Mouse (Mus musculus): ENCODE measurements around the gene Mcub. TPM values are rescaled to one million over a fixed set of nuclear protein-coding genes. Genes with fewer than 3 reads are reported as not detected.

Mcub gene
- polyA plus RNA-seq, 1 experiment from 2014 or later = 3.4 TPM

GRCm38 (mm10) chr3:129918434-129918833 lies 51.6 kb downstream of the Mcub start:
- Histone ChIP-seq H3K36me3 (peaks cover 11% of the 10 kb centered on the region), H3K4me2 (replicated peaks) (no peak overlapping the region), H3K9ac (no peak overlapping the region), H3K9me3 (no peaks in the 10 kb centered on the region), H3K4me3 (no peak overlapping the region), H3K27ac (no peak overlapping the region), H3K4me1 (no peaks in the 10 kb centered on the region), H3K27me3 (no peaks in the 10 kb centered on the region)
- ATAC-seq (ENCODE audit: insufficient number of reproducible peaks, insufficient read depth, low FRiP score, low TSS enrichment) = no peak
- WGBS = 13% methylated on average over 13 of the region's 13 CpGs

- Histone ChIP-seq H3K9ac (no peak overlapping the region), H3K9me3 (no peaks in the 10 kb centered on the region), H3K36me3 (peaks cover 19% of the 10 kb centered on the region), H3K4me1 (no peaks in the 10 kb centered on the region), H3K4me3 (no peak overlapping the region), H3K27me3 (no peaks in the 10 kb centered on the region), H3K4me2 (replicated peaks) (no peak overlapping the region), H3K27ac (no peak overlapping the region)
- WGBS = 71% methylated on average over 3 of the region's 3 CpGs
- no peak for ATAC-seq (ENCODE audit: insufficient number of reproducible peaks, insufficient read depth, low FRiP score, low TSS enrichment)
These were observed 52.6 kb downstream of the Mcub start for GRCm38 (mm10) chr3:129917424-129917823.

GRCm38 (mm10) chr3:129913241-129913640 lies 56.8 kb downstream of the Mcub start:
- WGBS = 94% methylated on average over 13 of the region's 13 CpGs
- Histone ChIP-seq H3K27ac (no peak overlapping the region), H3K9ac (no peak overlapping the region), H3K4me3 (no peak overlapping the region), H3K4me1 (no peaks in the 10 kb centered on the region), H3K36me3 (peaks cover 56% of the 10 kb centered on the region), H3K27me3 (no peaks in the 10 kb centered on the region), H3K4me2 (replicated peaks) (no peak overlapping the region), H3K9me3 (no peaks in the 10 kb centered on the region)
- ATAC-seq (ENCODE audit: insufficient number of reproducible peaks, insufficient read depth, low FRiP score, low TSS enrichment) = no peak

- ATAC-seq (ENCODE audit: insufficient number of reproducible peaks, insufficient read depth, low FRiP score, low TSS enrichment) = no peak
- H3K36me3 ChIP-seq = peaks cover 57% of the 10 kb centered on the region
- no peaks in the 10 kb centered on the region for H3K27me3 ChIP-seq
- no peak overlapping the region for H3K4me2 ChIP-seq (replicated peaks)
- H3K9ac ChIP-seq = no peak overlapping the region
- H3K9me3 ChIP-seq = no peaks in the 10 kb centered on the region
- no peaks in the 10 kb centered on the region for H3K4me1 ChIP-seq
- no peak overlapping the region for H3K27ac ChIP-seq
- H3K4me3 ChIP-seq = no peak overlapping the region
- WGBS = 89% methylated on average over 14 of the region's 14 CpGs
These were observed 58.0 kb downstream of the Mcub start for GRCm38 (mm10) chr3:129912025-129912424.

GRCm38 (mm10) chr3:129904381-129905132 lies 65.4 kb downstream of the Mcub start:
- H3K4me1 ChIP-seq = peaks cover 15% of the 10 kb centered on the region
- H3K9me3 ChIP-seq = no peaks in the 10 kb centered on the region
- H3K4me2 ChIP-seq (replicated peaks) = no peak overlapping the region
- no peaks in the 10 kb centered on the region for H3K27me3 ChIP-seq
- no peak for ATAC-seq (ENCODE audit: insufficient number of reproducible peaks, insufficient read depth, low FRiP score, low TSS enrichment)
- H3K9ac ChIP-seq = no peak overlapping the region
- no peak overlapping the region for H3K27ac ChIP-seq
- peaks cover 16% of the 10 kb centered on the region for H3K36me3 ChIP-seq
- WGBS = 87% methylated on average over 7 of the region's 7 CpGs
- no peak overlapping the region for H3K4me3 ChIP-seq

GRCm38 (mm10) chr3:129903866-129904265 lies 66.1 kb downstream of the Mcub start:
- 89% methylated on average over 8 of the region's 8 CpGs for WGBS
- Histone ChIP-seq H3K9me3 (no peaks in the 10 kb centered on the region), H3K36me3 (peaks cover 9% of the 10 kb centered on the region), H3K4me3 (no peak overlapping the region), H3K27ac (no peak overlapping the region), H3K9ac (no peak overlapping the region), H3K27me3 (no peaks in the 10 kb centered on the region), H3K4me2 (replicated peaks) (no peak overlapping the region), H3K4me1 (peaks cover 15% of the 10 kb centered on the region)
- no peak for ATAC-seq (ENCODE audit: insufficient number of reproducible peaks, insufficient read depth, low FRiP score, low TSS enrichment)

GRCm38 (mm10) chr3:129903369-129903768 lies 66.6 kb downstream of the Mcub start:
- Histone ChIP-seq H3K4me2 (replicated peaks) (no peak overlapping the region), H3K9ac (no peak overlapping the region), H3K4me1 (peaks cover 15% of the 10 kb centered on the region), H3K27me3 (no peaks in the 10 kb centered on the region), H3K4me3 (no peak overlapping the region), H3K36me3 (peaks cover 4% of the 10 kb centered on the region; the same call in 1 of the 2 replicates), H3K9me3 (no peaks in the 10 kb centered on the region), H3K27ac (no peak overlapping the region)
- no peak for ATAC-seq (ENCODE audit: insufficient number of reproducible peaks, insufficient read depth, low FRiP score, low TSS enrichment)
- WGBS = 89% methylated on average over 3 of the region's 3 CpGs

GRCm38 (mm10) chr3:129901271-129901809 lies 68.7 kb downstream of the Mcub start, which contains the start of gene Casp6:
Gene Casp6, plus strand, starts transcription at chr3:129901425.
- H3K27me3 ChIP-seq = no peaks in the 10 kb centered on the region
- ATAC-seq (ENCODE audit: insufficient number of reproducible peaks, insufficient read depth, low FRiP score, low TSS enrichment) = peak; percentile 92
- 0% methylated on average over 34 of the region's 34 CpGs for WGBS
- peak within 1 kb of the TSS; percentile 61 for H3K4me3 ChIP-seq
- H3K36me3 ChIP-seq = no peaks in the 10 kb centered on the region; the same call in 1 of the 2 replicates
- H3K4me1 ChIP-seq = peaks cover 15% of the 10 kb centered on the region
- no peaks in the 10 kb centered on the region for H3K9me3 ChIP-seq
- peak within 1 kb of the TSS; percentile 62 for H3K27ac ChIP-seq
- peak within 1 kb of the TSS; percentile 60 for H3K9ac ChIP-seq
- peak within 1 kb of the TSS; percentile 79 for H3K4me2 ChIP-seq (replicated peaks)

- H3K9me3 ChIP-seq = no peaks in the 10 kb centered on the region
These were observed 71.1 kb downstream of the Mcub start for GRCm38 (mm10) chr3:129898886-129899285.

GRCm38 (mm10) chr3:129896591-129896990 lies 73.4 kb downstream of the Mcub start:
- Histone ChIP-seq H3K4me2 (replicated peaks) (no peak overlapping the region), H3K9ac (no peak overlapping the region), H3K27me3 (no peaks in the 10 kb centered on the region), H3K4me1 (0 out of 2 replicates have a peak, but pooled peaks cover 4% of the 10 kb centered on the region), H3K9me3 (no peaks in the 10 kb centered on the region), H3K36me3 (no peaks in the 10 kb centered on the region), H3K4me3 (no peak overlapping the region), H3K27ac (no peak overlapping the region)
- no peak for ATAC-seq (ENCODE audit: insufficient number of reproducible peaks, insufficient read depth, low FRiP score, low TSS enrichment)
- WGBS = 54% methylated on average over 6 of the region's 6 CpGs

More at GRCm38 (mm10) chr3:129898886-129899285, 71.1 kb downstream of the Mcub start:
- Histone ChIP-seq H3K27me3 (no peaks in the 10 kb centered on the region), H3K4me1 (peaks cover 15% of the 10 kb centered on the region), H3K36me3 (no peaks in the 10 kb centered on the region), H3K4me3 (no peak overlapping the region), H3K4me2 (replicated peaks) (no peak overlapping the region), H3K9ac (no peak overlapping the region), H3K27ac (no peak overlapping the region)
- no peak for ATAC-seq (ENCODE audit: insufficient number of reproducible peaks, insufficient read depth, low FRiP score, low TSS enrichment)
- 67% methylated on average over 4 of the region's 4 CpGs for WGBS

GRCm38 (mm10) chr3:129893143-129893542 lies 76.9 kb downstream of the Mcub start:
- no peaks in the 10 kb centered on the region for H3K9me3 ChIP-seq
- no peak overlapping the region for H3K4me3 ChIP-seq
- H3K36me3 ChIP-seq = no peaks in the 10 kb centered on the region; the same call in 1 of the 2 replicates
- no peaks in the 10 kb centered on the region for H3K4me1 ChIP-seq
- H3K4me2 ChIP-seq (replicated peaks) = no peak overlapping the region
- H3K27ac ChIP-seq = no peak overlapping the region
- no peak overlapping the region for H3K9ac ChIP-seq
- no peaks in the 10 kb centered on the region for H3K27me3 ChIP-seq
- WGBS = 91% methylated on average over 3 of the region's 3 CpGs
- ATAC-seq (ENCODE audit: insufficient number of reproducible peaks, insufficient read depth, low FRiP score, low TSS enrichment) = no peak

GRCm38 (mm10) chr3:129892003-129892402 lies 78.0 kb downstream of the Mcub start:
- no peak overlapping the region for H3K4me2 ChIP-seq (replicated peaks)
- H3K9me3 ChIP-seq = no peaks in the 10 kb centered on the region
- H3K27me3 ChIP-seq = no peaks in the 10 kb centered on the region
- no peak overlapping the region for H3K4me3 ChIP-seq
- no peaks in the 10 kb centered on the region for H3K4me1 ChIP-seq
- H3K9ac ChIP-seq = no peak overlapping the region
- no peak for ATAC-seq (ENCODE audit: insufficient number of reproducible peaks, insufficient read depth, low FRiP score, low TSS enrichment)
- H3K36me3 ChIP-seq = no peaks in the 10 kb centered on the region; the same call in 1 of the 2 replicates
- WGBS = 79% methylated on average over 5 of the region's 5 CpGs
- no peak overlapping the region for H3K27ac ChIP-seq

All from embryonic facial prominence, embryonic 12.5 days (tissue).